Mouse (Mus musculus): Measurements from ENCODE around the gene Fam214b. TPM values are rescaled to one million over a fixed set of nuclear protein-coding genes. Genes with fewer than 3 reads are reported as not detected.

Fam214b gene
- total RNA-seq, 1 experiment = 11.9 TPM

- TF ChIP-seq HCFC1 (IDR thresholded peaks at IDR 0.05; ENCODE audit: borderline replicate concordance, insufficient read depth, low read length) (0 out of 2 replicates have a peak, but pooled peaks have one; percentile 26), ZNF384 (IDR thresholded peaks at IDR 0.05; ENCODE audit: low read depth, low read length) (peak; percentile 57), CHD2 (IDR thresholded peaks at IDR 0.05; ENCODE audit: low read depth, low read length) (no peak), MAFK (IDR thresholded peaks at IDR 0.05; ENCODE audit: insufficient read depth, low read depth, low read length) (no peak), ZC3H11A (IDR thresholded peaks at IDR 0.05; ENCODE audit: borderline replicate concordance, low read depth, low read length) (no peak)
Measured at GRCm38 (mm10) chr4:43038567-43039495, 7.2 kb downstream of the Fam214b start.

GRCm38 (mm10) chr4:43037860-43038566, 8.0 kb downstream of the Fam214b start:
- Histone ChIP-seq H3K9me3 (ENCODE audit: control insufficient read depth, insufficient read depth, low read depth, low read length) (no peaks in the 10 kb centered on the region), H3K4me3 (ENCODE audit: insufficient read depth in 1 of 2, low read depth in 1 of 2, low read length in 2 of 2, poor library complexity in 1 of 2, severe bottlenecking in 1 of 2) (no peak overlapping the region), H3K9ac (ENCODE audit: insufficient read depth, low read depth, low read length, poor library complexity, severe bottlenecking) (no peak overlapping the region), H3K27ac (ENCODE audit: insufficient read depth, low read depth, low read length, poor library complexity, severe bottlenecking) (no peak overlapping the region), H3K4me1 (ENCODE audit: control insufficient read depth in 2 of 2, insufficient read depth in 2 of 2, low read length in 2 of 2, poor library complexity in 1 of 2) (peaks cover 0 to 3% of the 10 kb centered on the region in 2 experiments; a peak in 1 of 4 replicates), H3K36me3 (ENCODE audit: control insufficient read depth, insufficient read depth, low read length, poor library complexity, severe bottlenecking) (no peaks in the 10 kb centered on the region)
- in situ Hi-C loops (cut with MboI; ENCODE audit: low sequenced_read_pairs in 2 of 2, unreplicated experiment in 2 of 2) = no loop called here
- DNase-seq (ENCODE audit: low read depth, low spot score) = no peak
- TF ChIP-seq MAFK (IDR thresholded peaks at IDR 0.05; ENCODE audit: insufficient read depth, low read depth, low read length) = no peak

More at GRCm38 (mm10) chr4:43038567-43039495, 7.2 kb downstream of the Fam214b start:
- Histone ChIP-seq H3K9ac (ENCODE audit: insufficient read depth, low read depth, low read length, poor library complexity, severe bottlenecking) (no peak overlapping the region), H3K4me3 (ENCODE audit: insufficient read depth in 1 of 2, low read depth in 1 of 2, low read length in 2 of 2, poor library complexity in 1 of 2, severe bottlenecking in 1 of 2) (peak overlapping the region in 1 of 2 experiments; percentile 77; a peak in 1 of 4 replicates), H3K27ac (ENCODE audit: insufficient read depth, low read depth, low read length, poor library complexity, severe bottlenecking) (no peak overlapping the region), H3K9me3 (ENCODE audit: control insufficient read depth, insufficient read depth, low read depth, low read length) (no peaks in the 10 kb centered on the region), H3K36me3 (ENCODE audit: control insufficient read depth, insufficient read depth, low read length, poor library complexity, severe bottlenecking) (no peaks in the 10 kb centered on the region), H3K4me1 (ENCODE audit: control insufficient read depth in 2 of 2, insufficient read depth in 2 of 2, low read length in 2 of 2, poor library complexity in 1 of 2) (peaks cover under 1 to 2% of the 10 kb centered on the region in 2 experiments; a peak in 1 of 4 replicates)
- in situ Hi-C loops (cut with MboI; ENCODE audit: low sequenced_read_pairs in 2 of 2, unreplicated experiment in 2 of 2) = no loop called here
- DNase-seq (ENCODE audit: low read depth, low spot score) = no peak

- TF ChIP-seq ZC3H11A (IDR thresholded peaks at IDR 0.05; ENCODE audit: borderline replicate concordance, low read depth, low read length) = no peak
- TF ChIP-seq CHD2 (IDR thresholded peaks at IDR 0.05; ENCODE audit: low read depth, low read length) = no peak
- TF ChIP-seq MAFK (IDR thresholded peaks at IDR 0.05; ENCODE audit: insufficient read depth, low read depth, low read length) = no peak
- TF ChIP-seq HCFC1 (IDR thresholded peaks at IDR 0.05; ENCODE audit: borderline replicate concordance, insufficient read depth, low read length) = no peak
- TF ChIP-seq ZNF384 (IDR thresholded peaks at IDR 0.05; ENCODE audit: low read depth, low read length) = no peak
- no peak for DNase-seq (ENCODE audit: low read depth, low spot score)
- in situ Hi-C loops (cut with MboI; ENCODE audit: low sequenced_read_pairs in 2 of 2, unreplicated experiment in 2 of 2) = no loop called here
- peaks cover 0 to 3% of the 10 kb centered on the region in 2 experiments; a peak in 1 of 4 replicates for H3K4me1 ChIP-seq (ENCODE audit: control insufficient read depth in 2 of 2, insufficient read depth in 2 of 2, low read length in 2 of 2, poor library complexity in 1 of 2)
- H3K36me3 ChIP-seq (ENCODE audit: control insufficient read depth, insufficient read depth, low read length, poor library complexity, severe bottlenecking) = no peaks in the 10 kb centered on the region
- no peaks in the 10 kb centered on the region for H3K9me3 ChIP-seq (ENCODE audit: control insufficient read depth, insufficient read depth, low read depth, low read length)
- no peak overlapping the region for H3K9ac ChIP-seq (ENCODE audit: insufficient read depth, low read depth, low read length, poor library complexity, severe bottlenecking)
- no peak overlapping the region for H3K4me3 ChIP-seq (ENCODE audit: insufficient read depth in 1 of 2, low read depth in 1 of 2, low read length in 2 of 2, poor library complexity in 1 of 2, severe bottlenecking in 1 of 2)
- H3K27ac ChIP-seq (ENCODE audit: insufficient read depth, low read depth, low read length, poor library complexity, severe bottlenecking) = no peak overlapping the region
Measured at GRCm38 (mm10) chr4:43036356-43036755, 9.7 kb downstream of the Fam214b start.

- Histone ChIP-seq H3K4me1 (ENCODE audit: control insufficient read depth in 2 of 2, insufficient read depth in 2 of 2, low read length in 2 of 2, poor library complexity in 1 of 2) (peaks cover 0 to 3% of the 10 kb centered on the region in 2 experiments; a peak in 1 of 4 replicates), H3K27ac (ENCODE audit: insufficient read depth, low read depth, low read length, poor library complexity, severe bottlenecking) (no peak overlapping the region), H3K4me3 (ENCODE audit: insufficient read depth in 1 of 2, low read depth in 1 of 2, low read length in 2 of 2, poor library complexity in 1 of 2, severe bottlenecking in 1 of 2) (no peak overlapping the region), H3K9ac (ENCODE audit: insufficient read depth, low read depth, low read length, poor library complexity, severe bottlenecking) (no peak overlapping the region), H3K36me3 (ENCODE audit: control insufficient read depth, insufficient read depth, low read length, poor library complexity, severe bottlenecking) (no peaks in the 10 kb centered on the region), H3K9me3 (ENCODE audit: control insufficient read depth, insufficient read depth, low read depth, low read length) (no peaks in the 10 kb centered on the region)
- no peak for DNase-seq (ENCODE audit: low read depth, low spot score)
- TF ChIP-seq ZNF384 (IDR thresholded peaks at IDR 0.05; ENCODE audit: low read depth, low read length) = no peak
- TF ChIP-seq MAFK (IDR thresholded peaks at IDR 0.05; ENCODE audit: insufficient read depth, low read depth, low read length) = no peak
- TF ChIP-seq HCFC1 (IDR thresholded peaks at IDR 0.05; ENCODE audit: borderline replicate concordance, insufficient read depth, low read length) = no peak
- no peak for TF ChIP-seq ZC3H11A (IDR thresholded peaks at IDR 0.05; ENCODE audit: borderline replicate concordance, low read depth, low read length)
- no peak for TF ChIP-seq CHD2 (IDR thresholded peaks at IDR 0.05; ENCODE audit: low read depth, low read length)
- in situ Hi-C loops (cut with MboI; ENCODE audit: low sequenced_read_pairs in 2 of 2, unreplicated experiment in 2 of 2) = no loop called here
Measured at GRCm38 (mm10) chr4:43035851-43036250, 10.2 kb downstream of the Fam214b start.
